Mouse (Mus musculus): ENCODE data around the gene Brinp3.

- TF ChIP-seq POLR2A (IDR thresholded peaks at IDR 0.05; ENCODE audit: low read depth, low read length) = no peak
- no peak for TF ChIP-seq CTCF (IDR thresholded peaks at IDR 0.05; ENCODE audit: borderline replicate concordance, insufficient read depth, low read length)
Measured at GRCm38 (mm10) chr1:146498085-146498779, 3.7 kb downstream of the Brinp3 start.
